Mouse (Mus musculus): ENCODE measurements at regions not wholly inside any gene's neighbourhood (a gene's known extent, or its start where the extent isn't known, plus 50 kb on each side); places are given as distances from the start of the nearest gene placed in this dataset.

- no peak for TF ChIP-seq POLR2A (IDR thresholded peaks at IDR 0.05; ENCODE audit: control insufficient read depth, low read depth, low read length)
- TF ChIP-seq CTCF (IDR thresholded peaks at IDR 0.05; ENCODE audit: control insufficient read depth, insufficient read depth, insufficient replicate concordance, low read depth, low read length): no peak
Observed at GRCm38 (mm10) chr8:48915275-48915674, 71.5 kb upstream of the Tenm3 start.
